Mouse (Mus musculus): ENCODE measurements around the gene Zbtb22.
"Not testable (repeated sequence)": the region's sequence is repeated elsewhere in the genome, so short reads cannot be mapped to it uniquely, and the experiment has no call there.

Gene Zbtb22

GRCm38 (mm10) chr17:33915671-33916250 lies at the start of gene Zbtb22, which contains the start of gene Tapbp:
TSS of gene Zbtb22 (plus strand) at chr17:33915904.
TSS of gene Tapbp (plus strand) at chr17:33915899.
- DNase-seq (ENCODE audit: low read depth, low spot score) = peak; percentile 98

- DNase-seq (ENCODE audit: low read depth, low spot score) = not testable (repeated sequence)
Measured at GRCm38 (mm10) chr17:33873537-33873936, 42.2 kb upstream of the Zbtb22 start, which contains the start of gene Gm7029. TSS of gene Gm7029 (plus strand) at chr17:33873837.

GRCm38 (mm10) chr17:33874411-33874810 lies 41.3 kb upstream of the Zbtb22 start:
- DNase-seq (ENCODE audit: low read depth, low spot score) = no peak

GRCm38 (mm10) chr17:33875797-33876196 lies 39.9 kb upstream of the Zbtb22 start:
- DNase-seq (ENCODE audit: low read depth, low spot score) = not testable (repeated sequence)

- not testable (repeated sequence) for DNase-seq (ENCODE audit: low read depth, low spot score)
Measured at GRCm38 (mm10) chr17:33884320-33884719, 31.4 kb upstream of the Zbtb22 start.

GRCm38 (mm10) chr17:33887802-33888201 lies 27.9 kb upstream of the Zbtb22 start:
- not testable (repeated sequence) for DNase-seq (ENCODE audit: low read depth, low spot score)

- not testable (repeated sequence) for DNase-seq (ENCODE audit: low read depth, low spot score)
Measured at GRCm38 (mm10) chr17:33888230-33888629, 27.5 kb upstream of the Zbtb22 start.

- DNase-seq (ENCODE audit: low read depth, low spot score) = not testable (repeated sequence)
Measured at GRCm38 (mm10) chr17:33889941-33890532, 25.7 kb upstream of the Zbtb22 start.

- DNase-seq (ENCODE audit: low read depth, low spot score) = peak; percentile 97
Measured at GRCm38 (mm10) chr17:33890533-33891059, 25.1 kb upstream of the Zbtb22 start, which contains the start of gene Kifc1. TSS of gene Kifc1 (minus strand) at chr17:33890661.

- DNase-seq (ENCODE audit: low read depth, low spot score) = no peak
Measured at GRCm38 (mm10) chr17:33891357-33891756, 24.3 kb upstream of the Zbtb22 start.

GRCm38 (mm10) chr17:33891892-33892291 lies 23.8 kb upstream of the Zbtb22 start:
- DNase-seq (ENCODE audit: low read depth, low spot score) = not testable (repeated sequence)

- no peak for DNase-seq (ENCODE audit: low read depth, low spot score)
Measured at GRCm38 (mm10) chr17:33892429-33892828, 23.3 kb upstream of the Zbtb22 start.

GRCm38 (mm10) chr17:33893011-33893410 lies 22.7 kb upstream of the Zbtb22 start:
- not testable (repeated sequence) for DNase-seq (ENCODE audit: low read depth, low spot score)

GRCm38 (mm10) chr17:33897114-33897794 lies 18.4 kb upstream of the Zbtb22 start:
- DNase-seq (ENCODE audit: low read depth, low spot score) = no peak

- not testable (repeated sequence) for DNase-seq (ENCODE audit: low read depth, low spot score)
Measured at GRCm38 (mm10) chr17:33898193-33898592, 17.5 kb upstream of the Zbtb22 start.

GRCm38 (mm10) chr17:33899642-33900041 lies 16.1 kb upstream of the Zbtb22 start:
- DNase-seq (ENCODE audit: low read depth, low spot score) = no peak

GRCm38 (mm10) chr17:33900281-33900988 lies 15.3 kb upstream of the Zbtb22 start:
- no peak for DNase-seq (ENCODE audit: low read depth, low spot score)

GRCm38 (mm10) chr17:33900989-33901314 lies 14.8 kb upstream of the Zbtb22 start:
- DNase-seq (ENCODE audit: low read depth, low spot score) = no peak

- no peak for DNase-seq (ENCODE audit: low read depth, low spot score)
Measured at GRCm38 (mm10) chr17:33901653-33902052, 14.1 kb upstream of the Zbtb22 start.

- DNase-seq (ENCODE audit: low read depth, low spot score) = no peak
Measured at GRCm38 (mm10) chr17:33902079-33902478, 13.6 kb upstream of the Zbtb22 start.

- no peak for DNase-seq (ENCODE audit: low read depth, low spot score)
Measured at GRCm38 (mm10) chr17:33902491-33902890, 13.2 kb upstream of the Zbtb22 start.
